Mouse (Mus musculus) embryo, embryonic 11.5 days (tissue): ENCODE measurements around the gene Eddm3b.
A peak's percentile ranks its signal among the peaks of the same experiment; 100 is the strongest.

Source experiments
- DNase-seq: peaks from one replicate; pipeline ENCODE4 v3.0.0-alpha.2; 2012; ENCODE audit warnings: low read depth, low spot score

Eddm3b gene

GRCm38 (mm10) chr14:51113916-51114560 lies at the start of gene Eddm3b:
Eddm3b (plus strand) TSS chr14:51114426.
- DNase-seq: no peak

GRCm38 (mm10) chr14:51068956-51069355 lies 45.3 kb upstream of the Eddm3b start:
- no peak for DNase-seq

GRCm38 (mm10) chr14:51069617-51070016 lies 44.6 kb upstream of the Eddm3b start:
- no peak for DNase-seq

- DNase-seq: no peak
Observed at GRCm38 (mm10) chr14:51074335-51074734, 39.9 kb upstream of the Eddm3b start, which contains the start of gene Olfr750. Olfr750 (minus strand) TSS chr14:51074435.

- DNase-seq: no peak
Observed at GRCm38 (mm10) chr14:51079180-51079579, 35.0 kb upstream of the Eddm3b start.

GRCm38 (mm10) chr14:51081035-51081434 lies 33.2 kb upstream of the Eddm3b start:
- no peak for DNase-seq

GRCm38 (mm10) chr14:51082599-51083581 lies 31.3 kb upstream of the Eddm3b start:
- no peak for DNase-seq

- no peak for DNase-seq
Observed at GRCm38 (mm10) chr14:51083805-51084204, 30.4 kb upstream of the Eddm3b start.

GRCm38 (mm10) chr14:51085086-51085485 lies 29.1 kb upstream of the Eddm3b start:
- DNase-seq: no peak

- no peak for DNase-seq
Observed at GRCm38 (mm10) chr14:51085911-51086310, 28.3 kb upstream of the Eddm3b start.

GRCm38 (mm10) chr14:51087762-51088161 lies 26.5 kb upstream of the Eddm3b start:
- DNase-seq: no peak

GRCm38 (mm10) chr14:51088166-51088969 lies 25.9 kb upstream of the Eddm3b start:
- DNase-seq: peak; percentile 71

GRCm38 (mm10) chr14:51088970-51089673 lies 25.1 kb upstream of the Eddm3b start:
- peak; percentile 95 for DNase-seq

GRCm38 (mm10) chr14:51089674-51090076 lies 24.6 kb upstream of the Eddm3b start:
- DNase-seq: no peak

- DNase-seq: peak; percentile 78
Observed at GRCm38 (mm10) chr14:51090077-51090781, 24.0 kb upstream of the Eddm3b start.

GRCm38 (mm10) chr14:51090921-51091900 lies 23.0 kb upstream of the Eddm3b start, which contains the start of the genes Rnase4 and Ang:
Rnase4 (plus strand) TSS chr14:51091077.
Ang (plus strand) TSS chr14:51091150.
- peak; percentile 36 for DNase-seq

- DNase-seq: no peak
Observed at GRCm38 (mm10) chr14:51092073-51092620, 22.1 kb upstream of the Eddm3b start.

GRCm38 (mm10) chr14:51093496-51093895 lies 20.7 kb upstream of the Eddm3b start:
- DNase-seq: no peak
